Mouse (Mus musculus): ENCODE measurements around the gene Jmjd8.

DNA sequence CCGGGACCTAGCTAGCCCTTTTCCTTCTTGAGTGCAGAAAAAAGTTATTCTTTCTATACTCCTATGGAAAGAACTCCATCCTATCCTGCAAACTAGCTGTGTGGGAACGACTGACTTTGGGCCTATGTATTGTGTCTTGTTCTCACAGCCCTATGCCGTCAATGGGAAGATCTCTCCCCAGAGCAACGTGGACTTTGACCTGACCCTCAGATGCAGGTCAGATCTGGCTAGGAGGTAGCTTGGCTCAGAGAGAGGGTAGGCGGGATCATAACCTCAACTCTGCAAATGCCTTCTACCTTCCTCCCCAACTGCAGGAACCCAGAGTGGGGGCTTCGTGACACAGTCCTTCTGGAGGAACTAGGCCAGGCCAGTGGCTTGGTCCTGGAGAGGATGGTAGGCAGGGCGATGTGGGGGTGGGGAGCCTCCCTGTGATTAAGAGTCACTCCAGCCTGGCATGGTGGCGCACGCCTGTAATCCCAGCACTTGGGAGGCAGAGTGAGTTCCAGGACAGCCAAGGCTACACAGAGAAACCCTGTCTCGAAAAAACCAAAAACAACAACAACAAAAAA lies 47.8 kb downstream of the Jmjd8 start:
- TF ChIP-seq CTCF (IDR thresholded peaks at IDR 0.05; ENCODE audit: insufficient read depth, low read depth, low read length) (no peak), POLR2A (IDR thresholded peaks at IDR 0.05; ENCODE audit: insufficient read depth, low read depth, low read length) (no peak)

All from olfactory bulb, adult 2 months (tissue).